Mouse (Mus musculus): ENCODE results near the gene Josd2.

DNA sequence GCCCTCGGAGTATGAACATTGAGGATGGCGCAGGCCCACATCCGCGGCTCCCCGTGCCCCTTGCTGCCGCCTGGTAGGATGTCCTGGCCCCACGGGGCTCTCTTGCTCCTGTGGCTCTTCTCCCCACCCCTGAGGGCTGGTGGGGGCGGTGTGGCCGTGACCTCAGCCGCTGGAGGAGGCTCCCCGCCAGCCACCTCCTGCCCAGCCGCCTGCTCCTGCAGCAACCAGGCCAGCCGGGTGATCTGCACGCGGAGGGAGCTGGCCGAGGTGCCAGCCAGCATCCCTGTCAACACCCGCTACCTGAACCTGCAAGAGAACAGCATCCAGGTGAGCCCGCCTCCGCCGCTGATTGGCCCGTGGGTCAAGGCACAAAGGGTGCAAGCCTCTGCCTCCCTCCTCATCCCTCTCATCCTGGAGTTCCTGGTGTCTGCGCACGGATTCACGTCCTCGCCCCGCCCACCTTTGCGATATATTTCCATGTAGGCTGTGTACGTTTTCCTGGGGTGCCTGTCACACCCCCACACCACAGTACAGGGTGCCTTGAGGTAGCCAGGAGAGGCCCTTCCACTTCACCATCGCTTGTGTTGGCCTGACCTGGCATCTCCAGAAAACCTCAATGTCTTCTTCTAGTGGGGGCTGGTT is 22.8 kb upstream of the Josd2 start:
- TF ChIP-seq CTCF (IDR thresholded peaks at IDR 0.05; ENCODE audit: low read depth, low read length) (no peak), POLR2AphosphoS5 (IDR thresholded peaks at IDR 0.05; ENCODE audit: insufficient replicate concordance, low read depth, low read length) (no peak)

Measured in G1E (cell line).